Mouse (Mus musculus): ENCODE data around the gene Dennd6a.

DNA sequence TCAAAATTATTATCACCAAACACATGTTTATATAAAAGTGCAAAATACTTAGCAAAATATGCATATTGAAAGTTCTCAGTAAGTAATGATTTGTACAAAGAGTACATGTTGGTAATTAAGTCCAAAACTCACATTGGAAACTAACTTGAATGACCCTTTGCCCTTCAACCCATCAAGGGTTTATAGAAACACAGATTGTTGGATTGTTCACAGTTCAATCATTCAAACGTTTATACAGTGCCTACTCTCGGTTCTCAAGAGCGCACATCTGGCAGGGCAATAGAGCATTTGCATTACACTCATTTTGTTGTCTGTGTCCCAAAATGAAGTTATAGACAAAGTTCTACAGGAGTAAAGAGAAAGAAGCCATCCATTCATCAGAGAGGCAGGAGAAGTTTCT lies 47.7 kb upstream of the Dennd6a start:
- TF ChIP-seq CTCF (conservative IDR thresholded peaks at IDR 0.05; ENCODE audit: insufficient read depth, insufficient read length, low read depth, low read length) (no peak), POLR2A (IDR thresholded peaks at IDR 0.05; ENCODE audit: low read depth, low read length) (no peak)

Measured in kidney, adult 2 months (tissue).